Mouse (Mus musculus) E14TG2a.4 (cell line): ENCODE data around the gene Mapk8.

ENCODE experiments used
- CTCF ChIP-seq: conservative IDR thresholded peaks from 2 replicates; pipeline ENCODE4 v1.5.1; 2014; ENCODE audit warnings: low read length
- POU5F1 ChIP-seq: IDR thresholded peaks from 2 replicates; pipeline ENCODE4 v1.6.1; 2014; ENCODE audit warnings: low read length, borderline replicate concordance

DNA sequence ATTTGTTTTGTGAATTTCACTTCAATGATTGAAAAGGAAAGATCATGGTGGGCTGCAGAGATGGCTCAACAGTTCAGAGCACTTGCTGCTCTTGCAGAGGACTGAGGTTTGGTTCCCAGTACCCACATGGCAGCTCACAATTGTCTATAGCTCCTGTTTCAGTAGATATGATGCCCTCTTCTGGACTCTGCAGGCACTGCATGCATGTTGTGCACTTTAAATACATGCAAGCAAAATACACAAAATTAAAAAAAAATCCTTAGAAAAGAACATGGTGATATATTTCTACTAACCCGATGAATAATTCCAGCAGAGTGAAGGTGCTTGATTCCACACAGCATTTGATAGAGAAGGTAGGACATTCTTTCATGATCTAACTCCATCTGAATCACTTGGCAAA, 44.6 kb downstream of the Mapk8 start:
- peak; percentile 59 for TF ChIP-seq CTCF
- no peak for TF ChIP-seq POU5F1
